Mouse (Mus musculus) lung, postnatal 0 days (tissue): ENCODE results near the gene Lsm2.

Source experiments
- CTCF ChIP-seq: IDR thresholded peaks from 2 replicates; pipeline ENCODE4 v1.5.1; 2016; ENCODE audit warnings: antibody characterized with exemption, mild to moderate bottlenecking
- EP300 ChIP-seq: IDR thresholded peaks from 2 replicates; pipeline ENCODE4 v1.6.1; 2016; ENCODE audit warnings: antibody characterized with exemption, mild to moderate bottlenecking, control low read depth

DNA sequence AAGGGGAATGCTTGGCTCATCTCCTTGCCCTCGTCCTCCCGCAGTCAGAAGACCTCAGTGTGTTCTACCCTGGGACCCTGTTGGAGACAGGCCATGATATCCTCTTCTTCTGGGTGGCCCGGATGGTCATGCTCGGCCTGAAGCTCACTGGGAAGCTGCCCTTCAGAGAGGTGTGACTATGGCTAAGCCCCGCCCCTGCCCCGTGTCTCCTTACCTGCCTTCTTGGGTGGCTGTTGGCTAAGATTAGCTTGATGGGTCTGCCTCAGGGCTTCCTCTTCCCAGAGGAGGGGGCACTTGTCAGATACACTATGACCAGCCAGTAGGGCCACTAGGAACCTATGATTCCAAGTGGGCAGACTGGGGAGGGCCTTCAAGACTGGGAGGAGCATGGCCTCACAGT is 31.6 kb downstream of the Lsm2 start:
- TF ChIP-seq CTCF (no peak), EP300 (no peak)
